Mouse (Mus musculus): ENCODE data around the gene Spink4.

- no peak for TF ChIP-seq CTCF (IDR thresholded peaks at IDR 0.05; ENCODE audit: low read depth)
- TF ChIP-seq EP300 (IDR thresholded peaks at IDR 0.05; ENCODE audit: low read depth): no peak
These were observed 28.6 kb upstream of the Spink4 start for GRCm38 (mm10) chr4:40891206-40891605.
